25 mouse cellular contexts compared by ENCODE assay signal in genomic region chr16:39957686-39958085, GRCm38 (mm10).
"Had no signal": no experiment of that assay in that cellular context is flagged by ENCODE, and none has a peak within 500 bp of the region (broad histone marks: within the 10 kb centered on the region; RNA-seq: fewer than 3 reads in every experiment).

No protein-coding gene starts in this region.

- H3K27ac ChIP-seq: heart, embryonic 10.5 days; hindbrain, embryonic 10.5 days; hindbrain, embryonic 12.5 days; hindbrain, embryonic 14.5 days; intestine, embryonic 15.5 days; layer of hippocampus, adult 2 months; left cerebral cortex, adult 2 months; limb, embryonic 13.5 days; liver, embryonic 13.5 days had no signal

- H3K4me1 ChIP-seq: heart, embryonic 10.5 days; heart, embryonic 12.5 days; hindbrain, embryonic 10.5 days; hindbrain, embryonic 12.5 days; intestine, embryonic 15.5 days; limb, embryonic 13.5 days; liver, embryonic 13.5 days had no signal

- H3K4me3 ChIP-seq: heart, embryonic 10.5 days; heart, embryonic 12.5 days; hindbrain, embryonic 10.5 days; hindbrain, embryonic 12.5 days; intestine, embryonic 15.5 days; layer of hippocampus, adult 2 months; left cerebral cortex, adult 2 months; limb, embryonic 13.5 days; liver, embryonic 13.5 days had no signal

- DNase-seq: gastrocnemius, postnatal 10 days; gastrocnemius, postnatal 25 days; heart, adult 18-20 months; heart, postnatal 10 days; heart, postnatal 4 days; kidney, adult 18-20 months; kidney, adult 8-10 months; kidney, postnatal 10 days; kidney, postnatal 25 days; kidney, postnatal 4 days; liver; liver, embryonic 13.5 days had no signal

- H3K36me3 ChIP-seq: heart, embryonic 10.5 days; heart, embryonic 12.5 days; hindbrain, embryonic 10.5 days; hindbrain, embryonic 12.5 days; intestine, embryonic 15.5 days; limb, embryonic 13.5 days; liver, embryonic 13.5 days had no signal

- H3K9ac ChIP-seq: heart, embryonic 12.5 days; hindbrain, embryonic 12.5 days; hindbrain, embryonic 14.5 days; intestine, embryonic 15.5 days; limb, embryonic 13.5 days; liver, embryonic 13.5 days had no signal

- ATAC-seq: hindbrain, embryonic 16.5 days; inflammation-experienced regulatory T-cells, adult 6 months; intestine, embryonic 15.5 days; intestine, postnatal 0 days had no signal

- H3K27me3 ChIP-seq: heart, embryonic 12.5 days; hindbrain, embryonic 12.5 days; intestine, embryonic 15.5 days; limb, embryonic 13.5 days; liver, embryonic 13.5 days had no signal

- H3K4me2 ChIP-seq: heart, embryonic 12.5 days; hindbrain, embryonic 12.5 days; hindbrain, embryonic 14.5 days; intestine, embryonic 15.5 days; limb, embryonic 13.5 days; liver, embryonic 11.5 days; liver, embryonic 13.5 days had no signal

- H3K9me3 ChIP-seq: heart, embryonic 10.5 days; heart, embryonic 12.5 days; hindbrain, embryonic 10.5 days; hindbrain, embryonic 12.5 days; intestine, embryonic 15.5 days; limb, embryonic 13.5 days; liver, embryonic 13.5 days had no signal
